In the genomic region with DNA sequence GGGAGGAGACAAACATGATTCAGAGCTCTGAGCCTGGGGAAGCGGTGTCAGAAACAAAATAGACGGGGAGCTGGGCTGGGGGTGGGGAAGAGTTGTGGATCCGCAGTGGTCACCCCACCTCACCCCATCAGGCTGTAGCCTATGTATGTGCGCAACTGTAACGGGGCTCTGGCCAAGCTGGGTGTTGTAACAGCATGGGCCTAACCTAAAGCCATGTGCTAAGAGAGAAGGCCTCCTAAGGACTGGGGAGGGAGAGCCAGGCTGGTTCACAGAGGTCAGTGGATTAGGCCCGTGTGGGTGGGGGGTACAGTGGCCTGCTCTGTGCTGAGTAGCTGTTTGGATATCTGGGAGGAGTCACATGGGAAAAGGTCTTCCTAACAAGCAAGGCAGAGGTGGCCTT, we compare ENCODE assay signal across 23 mouse cellular contexts. TPM values are rescaled to one million over a fixed set of nuclear protein-coding genes. Genes with fewer than 3 reads are reported as not detected.
DNase-seq lines count a peak whose midpoint lies in the region; ATAC-seq and TF ChIP-seq lines count a peak whose summit lies in the region.
"Had no signal": no experiment of that assay in that cellular context is flagged by ENCODE, and none has a peak within 500 bp of the region (broad histone marks: within the 10 kb centered on the region; RNA-seq: fewer than 3 reads in every experiment).

No protein-coding gene starts in this region.

- DNase-seq in forebrain, embryonic 10.5 days (ENCODE audit: extremely low spot score, low spot score), result no peak
- no peak for DNase-seq in forebrain, embryonic 14.5 days (ENCODE audit: low spot score)
- DNase-seq in midbrain, postnatal 0 days (ENCODE audit: low spot score), result no peak
- no peak for DNase-seq in kidney, adult 2 months
- DNase-seq: adrenal gland, postnatal 25 days; gastrocnemius, postnatal 10 days; heart, adult 11 months; heart, postnatal 4 days; kidney, postnatal 4 days; lung, embryonic 14.5 days; lung, postnatal 36 days; thymus, adult 18-20 months; thymus, postnatal 4 days had no signal

- no peaks in the 10 kb centered on the region for H3K9me3 ChIP-seq in forebrain, embryonic 10.5 days
- H3K9me3 ChIP-seq in forebrain, embryonic 14.5 days (replicated peaks; ENCODE audit: control insufficient read depth, low read length), result no peaks in the 10 kb centered on the region
- H3K9me3 ChIP-seq in midbrain, embryonic 15.5 days, result no peaks in the 10 kb centered on the region
- H3K9me3 ChIP-seq in midbrain, postnatal 0 days (ENCODE audit: low read length), result no peaks in the 10 kb centered on the region
- H3K9me3 ChIP-seq in hindbrain, embryonic 12.5 days (replicated peaks), result no peaks in the 10 kb centered on the region
- H3K9me3 ChIP-seq in neural tube, embryonic 14.5 days (ENCODE audit: control insufficient read depth, low read length), result no peaks in the 10 kb centered on the region
- H3K9me3 ChIP-seq: embryonic facial prominence, embryonic 13.5 days; kidney, embryonic 15.5 days; liver, embryonic 12.5 days; stomach, embryonic 15.5 days had no signal

- H3K27me3 ChIP-seq in forebrain, embryonic 10.5 days (ENCODE audit: poor library complexity, severe bottlenecking), result peaks cover 100% of the 10 kb centered on the region
- H3K27me3 ChIP-seq in forebrain, embryonic 14.5 days (replicated peaks; ENCODE audit: control insufficient read depth, insufficient read depth, low read length), result no peaks in the 10 kb centered on the region
- H3K27me3 ChIP-seq in midbrain, embryonic 15.5 days (replicated peaks), result peaks cover 8% of the 10 kb centered on the region; the same call in 1 of the 2 replicates
- no peaks in the 10 kb centered on the region for H3K27me3 ChIP-seq in midbrain, postnatal 0 days (ENCODE audit: insufficient read depth, low read length)
- H3K27me3 ChIP-seq in hindbrain, embryonic 12.5 days, result peaks cover 90% of the 10 kb centered on the region
- no peaks in the 10 kb centered on the region for H3K27me3 ChIP-seq in neural tube, embryonic 14.5 days (ENCODE audit: control insufficient read depth, insufficient read depth, low read length)
- H3K27me3 ChIP-seq in kidney, adult 2 months (replicated peaks; ENCODE audit: control insufficient read depth, insufficient read depth, low read length), result no peaks in the 10 kb centered on the region

- H3K4me2 ChIP-seq in forebrain, embryonic 14.5 days (ENCODE audit: low read length), result no peak overlapping the region
- no peak overlapping the region for H3K4me2 ChIP-seq in midbrain, embryonic 15.5 days
- no peak overlapping the region for H3K4me2 ChIP-seq in midbrain, postnatal 0 days (ENCODE audit: low read depth, low read length, poor library complexity, severe bottlenecking)
- H3K4me2 ChIP-seq in hindbrain, embryonic 12.5 days (replicated peaks), result no peak overlapping the region; the same call in 1 of the 2 replicates
- H3K4me2 ChIP-seq in neural tube, embryonic 14.5 days (ENCODE audit: low read depth, low read length), result no peak overlapping the region
- H3K4me2 ChIP-seq: embryonic facial prominence, embryonic 13.5 days; kidney, embryonic 15.5 days; liver, embryonic 12.5 days; lung, embryonic 14.5 days; stomach, embryonic 15.5 days had no signal

- no peak overlapping the region for H3K9ac ChIP-seq in forebrain, embryonic 14.5 days (ENCODE audit: low read length)
- no peak overlapping the region for H3K9ac ChIP-seq in midbrain, embryonic 15.5 days
- no peak overlapping the region for H3K9ac ChIP-seq in midbrain, postnatal 0 days (replicated peaks; ENCODE audit: low read length, poor library complexity, severe bottlenecking)
- H3K9ac ChIP-seq in hindbrain, embryonic 12.5 days, result no peak overlapping the region
- H3K9ac ChIP-seq in neural tube, embryonic 14.5 days (replicated peaks; ENCODE audit: low read depth, low read length), result 0 out of 2 replicates have a peak overlapping the region, but pooled peaks have one; percentile 32
- H3K9ac ChIP-seq: embryonic facial prominence, embryonic 13.5 days; kidney, embryonic 15.5 days; liver, embryonic 12.5 days; lung, embryonic 14.5 days; stomach, embryonic 15.5 days had no signal

- TF ChIP-seq CTCF in midbrain, postnatal 0 days (IDR thresholded peaks at IDR 0.05), result no peak
- TF ChIP-seq CTCF in kidney, adult 2 months (conservative IDR thresholded peaks at IDR 0.05; ENCODE audit: insufficient read depth, insufficient read length, low read depth, low read length), result no peak

- 57% methylated on average over 6 of the region's 6 CpGs for WGBS in forebrain, embryonic 10.5 days
- WGBS in forebrain, embryonic 14.5 days, result 56% methylated on average over 6 of the region's 6 CpGs
- WGBS in midbrain, embryonic 15.5 days, result 57% methylated on average over 6 of the region's 6 CpGs
- 52% methylated on average over 6 of the region's 6 CpGs for WGBS in midbrain, postnatal 0 days
- 34% methylated on average over 6 of the region's 6 CpGs for WGBS in hindbrain, embryonic 12.5 days
- WGBS in neural tube, embryonic 14.5 days, result 37% methylated on average over 6 of the region's 6 CpGs
- WGBS in kidney, adult 2 months, result 51% methylated on average over 6 of the region's 6 CpGs

- no peak overlapping the region for H3K4me3 ChIP-seq in forebrain, embryonic 10.5 days
- no peak overlapping the region for H3K4me3 ChIP-seq in forebrain, embryonic 14.5 days (ENCODE audit: low read depth, low read length)
- H3K4me3 ChIP-seq in midbrain, embryonic 15.5 days, result no peak overlapping the region
- H3K4me3 ChIP-seq in midbrain, postnatal 0 days (ENCODE audit: low read depth, low read length), result no peak overlapping the region
- no peak overlapping the region for H3K4me3 ChIP-seq in hindbrain, embryonic 12.5 days
- H3K4me3 ChIP-seq in neural tube, embryonic 14.5 days (ENCODE audit: low read depth, low read length), result no peak overlapping the region
- H3K4me3 ChIP-seq in kidney, adult 2 months (ENCODE audit: insufficient read depth, low read depth, low read length), result no peak overlapping the region
- H3K4me3 ChIP-seq: embryonic facial prominence, embryonic 13.5 days; kidney, embryonic 15.5 days; liver, embryonic 12.5 days; stomach, embryonic 15.5 days had no signal

- no peak for ATAC-seq in forebrain, embryonic 14.5 days
- no peak for ATAC-seq in midbrain, embryonic 15.5 days (replicated peaks)
- no peak for ATAC-seq in midbrain, postnatal 0 days (ENCODE audit: low FRiP score)
- ATAC-seq in hindbrain, embryonic 12.5 days (ENCODE audit: low FRiP score), result 0 out of 2 replicates have a peak, but pooled peaks have one; percentile 3
- no peak for ATAC-seq in neural tube, embryonic 14.5 days (ENCODE audit: low read depth)
- ATAC-seq: intestine, embryonic 16.5 days; liver, embryonic 12.5 days had no signal

- no peak for TF ChIP-seq POLR2A in kidney, adult 2 months (IDR thresholded peaks at IDR 0.05; ENCODE audit: low read depth, low read length)

- no peaks in the 10 kb centered on the region for H3K36me3 ChIP-seq in forebrain, embryonic 10.5 days (replicated peaks)
- H3K36me3 ChIP-seq in forebrain, embryonic 14.5 days (ENCODE audit: control insufficient read depth, insufficient read depth, low read length), result no peaks in the 10 kb centered on the region
- no peaks in the 10 kb centered on the region for H3K36me3 ChIP-seq in midbrain, embryonic 15.5 days (replicated peaks)
- no peaks in the 10 kb centered on the region for H3K36me3 ChIP-seq in midbrain, postnatal 0 days (ENCODE audit: insufficient read depth, low read length)
- H3K36me3 ChIP-seq in hindbrain, embryonic 12.5 days, result no peaks in the 10 kb centered on the region
- no peaks in the 10 kb centered on the region for H3K36me3 ChIP-seq in neural tube, embryonic 14.5 days (ENCODE audit: control insufficient read depth, insufficient read depth, low read length)
- H3K36me3 ChIP-seq in kidney, adult 2 months (ENCODE audit: control insufficient read depth, insufficient read depth, low read length), result no peaks in the 10 kb centered on the region
- H3K36me3 ChIP-seq: embryonic facial prominence, embryonic 13.5 days; kidney, embryonic 15.5 days; liver, embryonic 12.5 days; stomach, embryonic 15.5 days had no signal

- peaks cover 75% of the 10 kb centered on the region for H3K4me1 ChIP-seq in forebrain, embryonic 10.5 days
- peaks cover 6% of the 10 kb centered on the region for H3K4me1 ChIP-seq in forebrain, embryonic 14.5 days (ENCODE audit: control insufficient read depth, insufficient read depth, low read length)
- peaks cover 57% of the 10 kb centered on the region for H3K4me1 ChIP-seq in midbrain, embryonic 15.5 days
- H3K4me1 ChIP-seq in midbrain, postnatal 0 days (ENCODE audit: insufficient read depth, low read length), result peaks cover 4% of the 10 kb centered on the region; the same call in 1 of the 2 replicates
- peaks cover 42% of the 10 kb centered on the region for H3K4me1 ChIP-seq in hindbrain, embryonic 12.5 days
- peaks cover 10% of the 10 kb centered on the region for H3K4me1 ChIP-seq in neural tube, embryonic 14.5 days (ENCODE audit: control insufficient read depth, insufficient read depth, low read length)
- H3K4me1 ChIP-seq in kidney, adult 2 months (ENCODE audit: control insufficient read depth, insufficient read depth, low read length), result no peaks in the 10 kb centered on the region

- 0 out of 2 replicates have a peak overlapping the region, but pooled peaks have one; percentile 48 for H3K27ac ChIP-seq in forebrain, embryonic 10.5 days
- no peak overlapping the region; the same call in 1 of the 2 replicates for H3K27ac ChIP-seq in forebrain, embryonic 14.5 days (ENCODE audit: low read depth, low read length)
- peak overlapping the region; percentile 32; the same call in 1 of the 2 replicates for H3K27ac ChIP-seq in midbrain, embryonic 15.5 days
- no peak overlapping the region for H3K27ac ChIP-seq in midbrain, postnatal 0 days (ENCODE audit: low read depth, low read length)
- H3K27ac ChIP-seq in hindbrain, embryonic 12.5 days, result peak overlapping the region; percentile 75
- no peak overlapping the region for H3K27ac ChIP-seq in neural tube, embryonic 14.5 days (ENCODE audit: low read depth, low read length)
- no peak overlapping the region for H3K27ac ChIP-seq in kidney, adult 2 months (ENCODE audit: insufficient read depth, low read depth, low read length)
- H3K27ac ChIP-seq: embryonic facial prominence, embryonic 13.5 days; kidney, embryonic 15.5 days; liver, embryonic 12.5 days; stomach, embryonic 15.5 days had no signal

RNA-seq across cellular contexts. Expression of a gene that starts 10.6 kb away (rescaled TPM):
- 2.4 TPM in 2 replicates for polyA plus RNA-seq in forebrain, embryonic 10.5 days (2016; fragmentation: Nextera tagmentation; extraction: Ambion mirVana)
- 12.3 and 16.2 TPM in 2 replicates for polyA plus RNA-seq in forebrain, embryonic 14.5 days (2014; fragmentation: Nextera tagmentation; extraction: Ambion mirVana)
- polyA plus RNA-seq in midbrain, embryonic 15.5 days (2015; fragmentation: Nextera tagmentation; extraction: Ambion mirVana), result 15.7 and 16.1 TPM in 2 replicates
- 24.2 and 29.0 TPM in 2 replicates for total RNA-seq in midbrain, postnatal 0 days (2014; rRNA removed)
- 12.7 and 14.3 TPM in 2 replicates for polyA plus RNA-seq in midbrain, postnatal 0 days (2015; fragmentation: Nextera tagmentation; extraction: Ambion mirVana)
- polyA plus RNA-seq in hindbrain, embryonic 12.5 days (2016; fragmentation: Nextera tagmentation; extraction: Ambion mirVana), result 5.8 and 6.1 TPM in 2 replicates
- polyA plus RNA-seq in neural tube, embryonic 14.5 days (2014; fragmentation: Nextera tagmentation; extraction: Ambion mirVana), result 12.4 and 15.7 TPM in 2 replicates
- 3.1 and 3.3 TPM in 2 replicates for polyA plus RNA-seq in kidney, adult 2 months (2012; rRNA removed)
- total RNA-seq: MEL; neutrophil, adult 5-6 weeks had no signal

Comparison
In these comparisons a context has a peak if more than half of its experiments do, and no peak if none do; other contexts are left out.
1. H3K27ac ChIP-seq: peak in forebrain, embryonic 10.5 days (single experiment), midbrain, embryonic 15.5 days (single experiment) and hindbrain, embryonic 12.5 days (single experiment); none in forebrain, embryonic 14.5 days (single experiment), midbrain, postnatal 0 days (single experiment), neural tube, embryonic 14.5 days (single experiment) and kidney, adult 2 months (single experiment).